Mouse (Mus musculus): ENCODE results near the gene Tnfaip8l2. TPM values are rescaled to one million over a fixed set of nuclear protein-coding genes. Genes with fewer than 3 reads are reported as not detected.

Gene Tnfaip8l2
- total RNA-seq (2014; fragmentation: Nextera tagmentation) (3.3 and 8.1 TPM in 2 replicates), total RNA-seq (2017) (3.1 and 6.7 TPM in 2 replicates)

DNA sequence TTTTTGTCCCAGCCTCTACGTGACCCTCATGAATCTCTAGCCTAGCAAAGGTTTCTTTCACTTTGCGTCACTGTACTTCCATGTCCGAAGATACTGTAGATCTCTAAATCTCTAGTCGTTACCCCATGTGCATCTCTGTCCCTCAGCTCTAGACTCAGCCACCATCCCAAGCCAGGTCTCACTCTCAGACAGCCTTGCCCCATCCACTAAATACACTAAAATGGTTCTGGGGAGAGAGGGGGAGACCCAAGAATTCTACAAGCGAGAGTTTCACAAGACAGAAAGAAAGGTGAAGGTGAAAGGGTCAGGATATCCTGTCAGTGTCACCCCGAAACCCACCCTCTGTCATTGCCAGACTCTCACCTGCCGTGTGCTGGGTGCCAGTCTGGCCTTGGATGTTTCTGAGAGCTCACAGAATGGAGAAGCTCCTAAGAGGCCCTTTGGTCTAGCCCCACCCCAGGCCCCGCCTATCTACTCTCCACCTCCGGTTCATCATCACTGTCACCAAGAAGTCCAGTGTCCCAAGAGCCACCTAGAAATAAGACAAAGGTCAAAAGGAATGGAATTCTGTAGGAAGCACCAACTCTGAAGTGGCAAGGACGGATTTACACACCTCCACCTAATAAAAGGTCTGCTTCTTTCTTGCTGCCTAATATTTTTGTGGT, at the start of gene Tnfaip8l2:
TSS of gene Tnfaip8l2 (minus strand) at position 409 of the 665 bp plus-strand sequence.
- peak; percentile 74 for ATAC-seq (replicated peaks; ENCODE audit: low FRiP score, low TSS enrichment, poor library complexity, severe bottlenecking)

DNA sequence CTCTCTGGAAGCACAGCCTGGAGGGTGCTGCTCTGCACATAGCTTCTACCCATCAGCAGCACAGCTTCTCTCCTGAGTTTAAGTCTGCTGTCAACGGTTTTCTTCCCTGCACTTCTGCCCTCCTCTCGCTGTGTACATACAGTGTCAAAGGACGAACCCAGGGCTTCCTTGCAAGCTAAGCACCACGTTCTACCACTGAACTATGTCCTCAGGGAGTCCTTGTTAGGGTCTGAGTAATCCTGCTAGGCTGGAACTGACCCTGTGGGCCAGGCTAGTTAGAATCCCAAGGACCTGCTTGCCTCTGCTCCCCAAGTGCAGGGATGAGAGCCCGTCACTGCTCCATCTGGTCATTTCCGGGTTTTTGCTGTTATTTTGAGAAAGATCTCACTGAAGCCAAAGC, 44.7 kb upstream of the Tnfaip8l2 start:
- ATAC-seq (replicated peaks; ENCODE audit: low FRiP score, low TSS enrichment, poor library complexity, severe bottlenecking), result no peak

DNA sequence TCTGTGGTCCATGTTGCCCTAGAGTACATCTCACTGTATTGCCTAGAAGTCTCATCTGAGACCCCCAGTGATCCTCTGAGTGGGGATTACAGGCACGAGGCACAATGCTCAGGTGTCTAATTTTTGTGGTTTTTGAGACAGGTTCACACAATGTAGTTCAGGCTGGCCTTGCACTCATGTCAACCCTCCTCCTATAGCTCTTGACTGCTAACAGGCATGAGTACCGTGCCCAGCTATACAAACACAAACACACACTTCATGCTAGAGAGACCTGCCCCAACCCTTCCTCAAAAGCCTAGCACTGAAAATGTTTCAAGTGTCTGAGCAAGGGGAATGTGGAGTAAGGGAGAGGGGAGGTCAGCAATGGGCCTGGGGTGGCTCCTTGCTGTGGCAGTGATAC, 43.9 kb upstream of the Tnfaip8l2 start:
- no peak for ATAC-seq (replicated peaks; ENCODE audit: low FRiP score, low TSS enrichment, poor library complexity, severe bottlenecking)

DNA sequence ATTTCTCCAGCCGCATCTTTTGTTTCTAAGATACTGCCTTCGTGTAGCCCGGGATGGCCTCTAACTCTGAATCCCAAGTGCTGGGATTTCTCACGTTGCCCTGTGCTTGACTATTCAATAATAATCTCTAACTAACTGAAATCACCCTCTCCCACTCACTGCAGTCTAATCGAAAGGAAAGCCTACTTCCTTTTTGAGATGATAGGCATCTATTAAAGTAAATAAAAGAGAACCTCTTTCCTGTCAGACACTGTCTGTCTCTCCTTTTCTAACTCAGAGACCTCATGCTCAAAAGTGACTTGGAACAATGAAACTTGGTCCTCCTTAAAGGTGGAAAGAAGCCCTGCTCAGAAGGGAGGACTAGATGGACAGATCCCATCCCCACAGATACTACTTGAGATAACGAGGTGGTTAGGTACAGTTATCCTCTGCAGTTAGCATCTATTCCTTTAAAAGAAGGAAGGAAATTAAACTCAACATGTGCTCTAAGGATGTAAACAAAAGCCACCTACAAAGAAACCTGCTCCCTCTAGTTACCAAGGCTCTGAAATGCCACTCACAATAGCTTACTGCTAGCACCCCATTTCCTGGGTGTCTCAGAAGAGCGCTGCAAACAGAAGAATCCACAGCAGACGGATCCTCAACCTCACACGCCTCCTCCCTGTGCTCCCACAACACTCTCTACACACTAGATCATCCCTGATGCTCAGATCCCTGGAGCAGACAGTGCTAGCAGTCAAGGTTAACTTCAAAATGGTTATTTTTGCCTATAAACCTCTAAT, 42.8 kb upstream of the Tnfaip8l2 start:
- ATAC-seq (replicated peaks; ENCODE audit: low FRiP score, low TSS enrichment, poor library complexity, severe bottlenecking), result no peak

DNA sequence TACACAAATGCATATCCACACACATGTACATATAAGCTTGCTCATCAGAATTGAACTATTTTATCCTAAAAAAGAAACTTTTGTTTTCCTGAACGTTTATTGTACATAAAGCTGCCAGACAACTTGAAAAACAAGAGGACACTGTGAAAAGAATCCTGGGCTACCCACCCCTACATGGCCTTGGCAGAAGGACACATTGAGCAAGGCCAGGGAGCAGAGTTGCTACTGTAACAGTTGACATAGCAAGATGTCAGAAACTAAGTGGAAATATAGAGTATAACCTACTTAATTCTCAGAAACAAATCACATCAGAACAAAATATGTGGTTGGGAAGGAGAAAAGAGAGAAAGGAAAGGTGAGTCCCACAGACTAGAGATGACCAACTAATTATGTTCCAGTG, 39.7 kb upstream of the Tnfaip8l2 start:
- ATAC-seq (replicated peaks; ENCODE audit: low FRiP score, low TSS enrichment, poor library complexity, severe bottlenecking), result no peak

DNA sequence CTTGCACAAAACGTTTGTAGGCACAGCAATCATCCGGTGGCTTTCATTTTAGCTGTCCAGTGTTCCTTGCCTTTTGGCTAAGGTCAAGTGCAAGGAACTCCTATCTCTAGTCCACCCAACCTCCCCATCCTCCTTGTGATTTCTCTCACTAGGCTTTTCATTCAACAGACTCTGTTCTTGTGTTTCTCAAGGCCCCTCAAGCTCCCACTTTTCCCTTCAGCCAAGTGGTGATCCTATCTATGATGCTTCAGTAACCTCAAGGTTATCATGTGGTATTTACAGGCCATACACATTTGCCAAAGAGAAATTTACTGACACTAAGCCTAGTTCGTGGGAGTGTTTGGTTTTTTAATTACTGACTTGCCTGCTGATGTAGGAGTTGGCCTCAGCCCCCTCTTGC, 37.7 kb upstream of the Tnfaip8l2 start:
- ATAC-seq (replicated peaks; ENCODE audit: low FRiP score, low TSS enrichment, poor library complexity, severe bottlenecking), result no peak

DNA sequence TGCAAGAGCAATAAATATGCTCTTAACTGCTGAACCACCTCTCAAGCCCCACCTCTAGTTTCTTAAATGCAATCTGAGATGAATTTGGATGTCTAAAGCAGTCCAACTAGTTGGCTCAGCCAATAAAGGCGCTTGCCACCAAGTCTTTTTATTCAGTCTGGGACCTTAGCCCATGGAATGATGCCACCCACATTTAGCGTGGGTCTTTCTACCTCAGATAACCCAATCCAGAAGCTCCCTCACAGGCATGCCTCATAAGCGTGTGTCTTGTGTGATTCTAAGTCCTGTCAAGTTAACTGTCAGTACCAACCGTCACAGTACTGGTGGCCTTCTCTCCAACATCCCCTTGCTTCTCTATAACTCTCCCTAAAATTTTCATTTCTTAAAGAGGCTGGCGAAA, 36.8 kb upstream of the Tnfaip8l2 start:
- no peak for ATAC-seq (replicated peaks; ENCODE audit: low FRiP score, low TSS enrichment, poor library complexity, severe bottlenecking)

DNA sequence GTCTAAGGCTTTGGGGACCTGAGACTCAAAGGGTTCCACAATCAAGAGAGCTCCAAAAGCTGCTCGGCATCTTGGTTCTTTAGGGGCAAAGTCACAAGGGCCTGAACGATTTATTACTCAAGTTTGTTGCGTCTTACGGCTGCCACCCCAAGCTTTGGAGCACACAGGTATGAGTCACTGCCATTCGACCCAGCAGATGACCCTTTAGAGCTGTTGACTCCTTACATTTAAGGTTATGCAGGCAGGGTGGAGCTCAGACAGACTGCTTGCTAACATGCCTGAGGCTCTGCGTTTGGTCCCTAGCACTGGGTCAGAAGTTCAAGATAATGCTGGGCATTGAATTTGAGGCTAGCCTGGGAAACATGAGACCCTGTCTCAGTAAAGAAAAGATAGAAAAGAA, 35.4 kb upstream of the Tnfaip8l2 start:
- no peak for ATAC-seq (replicated peaks; ENCODE audit: low FRiP score, low TSS enrichment, poor library complexity, severe bottlenecking)

DNA sequence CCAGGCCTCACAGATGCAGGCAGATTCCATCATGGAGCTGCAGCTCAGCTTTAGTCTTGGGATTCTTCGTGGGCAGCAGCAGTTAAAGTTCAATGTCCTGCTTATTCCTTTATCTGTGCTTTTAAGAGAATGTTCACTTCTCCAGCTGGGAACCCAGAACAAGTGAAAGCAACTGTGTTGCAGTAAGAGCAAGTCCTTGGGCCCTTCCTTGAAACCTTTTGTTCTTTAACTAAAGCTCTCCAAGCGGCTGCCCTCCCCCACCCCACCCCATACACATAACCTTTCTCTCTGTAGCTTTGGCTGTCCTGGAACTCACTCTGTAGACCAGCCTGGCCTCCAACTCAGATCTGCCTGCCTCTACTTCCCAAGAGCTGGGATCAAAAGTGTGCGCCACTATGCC, 34.3 kb upstream of the Tnfaip8l2 start:
- no peak for ATAC-seq (replicated peaks; ENCODE audit: low FRiP score, low TSS enrichment, poor library complexity, severe bottlenecking)

DNA sequence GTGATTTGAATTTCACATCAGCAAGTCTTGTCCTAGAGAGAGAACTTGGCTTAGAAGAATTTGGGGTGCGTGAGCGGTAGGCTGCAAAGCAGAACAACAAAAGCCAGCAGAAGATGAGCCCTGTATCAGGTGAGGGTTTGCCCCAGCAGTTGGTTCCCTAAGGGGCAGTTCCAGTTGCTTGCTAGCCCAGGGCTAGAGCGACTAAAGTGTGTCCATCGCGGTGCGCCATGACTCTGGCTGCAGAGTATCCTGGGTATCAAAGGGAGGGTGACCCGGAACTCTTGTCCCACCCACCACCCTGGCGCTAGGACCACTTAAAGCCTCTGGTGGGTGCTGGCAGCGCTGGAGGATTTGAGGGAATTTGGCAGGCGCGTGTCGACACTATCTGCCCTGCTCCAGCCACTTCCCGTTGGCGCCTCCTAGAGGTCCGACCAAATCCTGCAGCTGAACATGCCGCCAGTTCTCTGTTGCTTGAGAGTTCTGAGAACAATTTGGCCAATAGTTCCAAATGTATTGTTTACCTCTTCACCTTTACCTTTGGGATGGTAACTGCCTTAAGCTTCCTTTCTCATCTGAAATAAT, 31.9 kb upstream of the Tnfaip8l2 start:
- ATAC-seq (replicated peaks; ENCODE audit: low FRiP score, low TSS enrichment, poor library complexity, severe bottlenecking), result peak; percentile 80

DNA sequence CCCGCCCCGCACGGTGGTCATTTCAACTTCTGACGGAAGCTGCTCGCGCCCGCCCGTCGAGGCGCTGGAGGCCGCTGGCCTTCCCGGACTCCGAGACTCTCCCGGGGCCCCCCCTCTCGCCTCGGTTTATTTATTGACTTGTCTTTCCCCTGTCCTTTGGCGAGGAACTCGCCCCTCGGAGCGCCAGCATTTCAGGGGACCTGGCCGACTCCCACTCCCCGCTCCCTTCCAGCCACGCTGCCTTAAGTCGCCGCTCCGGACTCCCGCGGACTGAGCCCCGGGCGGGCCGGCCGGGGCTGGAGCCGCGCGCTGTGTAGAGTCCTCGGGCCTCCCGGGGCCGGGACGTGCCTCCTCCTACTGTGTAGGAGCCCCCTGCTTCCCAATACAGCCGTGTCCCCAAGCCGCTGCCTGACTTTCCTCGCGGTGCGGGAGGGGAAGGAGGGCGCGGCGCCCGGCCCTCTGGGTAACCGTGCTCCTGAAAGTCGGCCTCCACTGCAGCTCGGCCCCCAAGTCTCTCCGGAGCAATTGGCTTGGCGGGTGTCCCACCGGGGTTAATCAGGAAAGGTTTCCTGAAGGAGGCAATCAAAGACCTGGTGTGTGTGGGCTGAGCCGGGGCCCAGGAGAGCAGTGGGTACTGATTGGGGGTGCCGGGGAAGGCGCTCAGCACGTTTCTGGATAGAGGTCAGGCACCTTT, 31.2 kb upstream of the Tnfaip8l2 start:
- peak; percentile 24; the same call in 1 of the 2 replicates for ATAC-seq (replicated peaks; ENCODE audit: low FRiP score, low TSS enrichment, poor library complexity, severe bottlenecking)

DNA sequence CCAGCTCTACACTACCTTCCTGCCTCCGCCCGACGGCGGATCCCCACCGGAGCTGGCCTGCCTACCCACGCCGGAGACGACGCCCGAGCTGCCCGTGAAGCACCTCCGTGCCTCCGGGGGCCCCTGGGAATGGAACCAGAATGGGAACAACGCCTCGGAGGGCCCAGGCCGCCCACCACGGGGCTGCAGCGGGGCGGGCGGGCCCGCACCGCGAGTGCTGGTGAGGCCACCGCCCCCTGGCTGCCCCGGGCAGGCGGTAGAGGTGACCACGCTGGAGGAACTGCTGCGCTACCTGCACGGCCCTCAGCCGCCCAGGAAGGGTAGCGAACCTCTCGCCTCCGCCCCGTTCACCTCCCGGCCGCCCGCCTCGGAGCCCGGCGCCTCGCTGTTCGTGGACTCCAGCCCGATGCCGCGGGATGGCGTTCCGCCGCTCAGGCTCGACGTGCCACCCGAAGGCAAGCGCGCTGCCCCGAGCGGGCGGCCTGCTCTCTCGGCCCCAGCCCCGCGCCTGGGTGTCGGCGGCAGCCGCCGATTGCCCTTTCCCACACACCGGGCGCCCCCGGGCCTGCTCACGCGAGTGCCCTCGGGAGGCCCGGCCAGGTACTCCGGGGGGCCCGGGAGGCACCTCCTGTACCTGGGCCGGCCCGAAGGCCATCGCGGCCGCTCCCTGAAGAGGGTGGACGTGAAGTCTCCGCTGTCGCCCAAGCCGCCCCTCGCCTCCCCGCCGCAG, 30.5 kb upstream of the Tnfaip8l2 start:
- no peak for ATAC-seq (replicated peaks; ENCODE audit: low FRiP score, low TSS enrichment, poor library complexity, severe bottlenecking)

DNA sequence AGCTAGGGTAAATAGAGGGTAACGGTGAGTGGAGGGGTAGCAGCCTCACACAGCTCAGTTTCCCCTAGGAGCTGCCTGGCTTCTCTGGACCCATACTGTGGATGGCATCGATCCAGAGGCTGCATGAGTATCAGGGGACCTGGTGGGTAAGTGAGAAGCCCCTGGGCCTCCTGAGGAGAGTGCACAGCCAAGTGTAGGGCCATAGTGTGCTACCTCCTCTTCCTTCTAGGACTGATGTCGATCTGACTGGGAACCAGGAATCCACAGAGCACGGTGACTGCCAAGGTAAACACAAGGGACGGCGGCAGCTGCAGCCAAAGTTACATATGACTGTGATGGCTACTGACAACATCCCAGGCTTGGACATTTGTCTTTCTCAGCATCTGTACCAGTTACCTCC, 28.9 kb upstream of the Tnfaip8l2 start:
- ATAC-seq (replicated peaks; ENCODE audit: low FRiP score, low TSS enrichment, poor library complexity, severe bottlenecking), result no peak

DNA sequence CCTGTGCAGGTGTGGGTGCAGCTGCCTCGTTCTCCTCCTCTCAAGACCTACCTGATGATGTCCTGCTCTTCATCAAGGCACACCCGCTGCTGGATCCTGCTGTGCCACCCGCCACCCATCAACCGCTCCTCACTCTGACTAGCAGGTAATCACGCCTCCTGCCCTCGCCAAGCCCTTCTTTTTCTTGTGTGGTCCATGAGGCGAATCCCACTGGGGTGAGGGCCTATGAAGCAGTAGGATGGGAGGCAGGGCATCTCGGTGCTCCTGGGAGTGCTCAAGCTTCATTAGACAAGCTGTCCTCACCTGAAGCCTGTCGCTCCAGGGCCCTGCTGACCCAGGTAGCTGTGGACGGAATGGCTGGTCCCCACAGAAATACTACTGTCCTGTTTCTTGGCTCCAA, 27.8 kb upstream of the Tnfaip8l2 start:
- ATAC-seq (replicated peaks; ENCODE audit: low FRiP score, low TSS enrichment, poor library complexity, severe bottlenecking), result no peak

DNA sequence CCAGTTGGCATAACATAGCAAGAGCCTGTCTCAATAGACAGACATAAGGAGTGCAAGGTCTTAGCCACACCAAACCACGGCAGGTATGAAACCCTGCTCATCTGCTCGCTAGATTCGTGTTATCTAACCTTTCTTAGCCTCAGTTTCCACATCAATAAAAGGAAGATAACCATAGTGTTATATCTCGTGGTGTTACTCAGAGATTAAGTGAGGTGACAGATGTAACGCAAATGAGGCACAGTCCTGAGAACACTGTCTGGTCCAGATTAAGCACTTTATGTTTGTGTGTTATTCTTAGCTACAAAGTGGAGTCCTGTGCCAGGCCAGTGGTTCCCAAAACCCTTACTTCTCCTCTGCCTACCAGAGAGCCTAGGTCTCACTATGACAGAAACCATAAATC, 22.7 kb upstream of the Tnfaip8l2 start:
- no peak for ATAC-seq (replicated peaks; ENCODE audit: low FRiP score, low TSS enrichment, poor library complexity, severe bottlenecking)

DNA sequence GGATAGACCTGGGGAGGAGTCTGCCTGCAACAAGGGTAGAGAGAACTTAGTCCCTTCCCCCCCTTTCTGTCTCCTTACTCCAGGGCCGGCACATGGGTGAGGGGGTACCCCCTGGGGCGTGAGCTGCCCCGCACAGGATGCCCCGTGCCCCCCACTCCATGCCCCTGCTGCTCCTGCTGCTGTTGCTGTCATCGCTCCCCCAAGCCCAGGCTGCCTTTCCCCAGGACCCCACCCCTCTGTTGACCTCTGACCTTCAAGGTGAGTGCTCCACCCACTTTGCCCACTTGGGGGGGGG, 22.0 kb upstream of the Tnfaip8l2 start:
- ATAC-seq (replicated peaks; ENCODE audit: low FRiP score, low TSS enrichment, poor library complexity, severe bottlenecking), result no peak

DNA sequence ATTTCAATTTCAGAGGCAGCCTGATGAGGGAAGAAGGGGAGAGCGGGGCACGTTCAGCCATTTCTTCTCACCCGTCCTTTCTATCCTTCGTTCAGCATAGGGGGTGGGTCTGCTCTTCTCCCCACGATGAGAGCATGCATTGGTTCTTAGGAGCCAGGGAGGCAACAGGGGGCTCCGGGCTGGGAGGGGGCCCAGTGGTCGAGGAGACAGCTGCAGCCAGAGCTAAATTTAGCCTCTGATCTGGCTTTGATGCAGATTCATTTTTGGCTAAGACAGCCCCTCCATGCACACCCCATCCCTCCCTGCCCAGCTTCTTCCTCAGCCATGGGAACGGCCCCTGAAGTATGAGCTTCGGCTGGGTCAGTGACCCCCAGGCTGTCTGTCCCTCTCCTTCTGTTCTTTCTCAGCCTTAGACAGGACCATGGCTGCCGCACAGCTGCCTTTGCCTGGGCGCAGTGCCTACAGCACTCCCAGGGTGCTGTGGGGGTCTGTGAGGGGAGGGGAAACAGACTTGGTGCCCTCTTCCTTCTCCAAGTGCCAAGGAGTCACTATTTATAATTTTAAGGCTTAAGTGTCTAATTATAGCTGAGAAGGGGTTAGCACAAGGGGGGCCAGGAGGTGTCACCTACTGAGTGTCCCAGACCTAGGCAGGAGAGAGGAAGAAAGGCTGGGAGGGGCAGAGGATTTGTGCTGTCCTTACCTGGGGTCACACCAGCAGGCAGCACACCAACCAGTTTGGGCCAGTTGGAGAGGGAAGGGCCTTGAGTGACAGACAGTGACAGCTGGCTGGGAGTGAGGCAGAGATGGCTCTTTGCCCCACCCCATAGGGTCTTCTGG, 21.5 kb upstream of the Tnfaip8l2 start:
- ATAC-seq (replicated peaks; ENCODE audit: low FRiP score, low TSS enrichment, poor library complexity, severe bottlenecking), result no peak

DNA sequence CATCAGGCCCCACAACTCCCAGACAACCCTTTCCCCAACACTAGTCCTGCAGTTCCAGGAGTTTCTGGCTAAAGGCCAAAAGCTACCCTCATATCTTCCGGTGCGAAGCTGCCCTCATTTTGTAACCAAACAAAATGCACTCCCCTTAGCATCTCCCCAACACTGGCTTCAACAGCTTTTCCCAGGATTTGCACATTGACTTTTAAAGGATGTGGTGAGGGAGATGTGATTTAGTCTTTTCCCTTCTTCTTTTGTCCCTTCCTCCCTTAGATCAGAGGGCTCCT, 20.1 kb upstream of the Tnfaip8l2 start:
- ATAC-seq (replicated peaks; ENCODE audit: low FRiP score, low TSS enrichment, poor library complexity, severe bottlenecking), result no peak
